Mouse (Mus musculus): ENCODE data around the gene Glipr1. TPM values are rescaled to one million over a fixed set of nuclear protein-coding genes. Genes with fewer than 3 reads are reported as not detected.
"Not testable (repeated sequence)": the region's sequence is repeated elsewhere in the genome, so short reads cannot be mapped to it uniquely, and the experiment has no call there.

Glipr1 gene
- total RNA-seq (2014; rRNA removed; ENCODE audit: low replicate concordance) (1.5 and 7.6 TPM in 2 replicates), polyA plus RNA-seq (2015; fragmentation: Nextera tagmentation; extraction: Ambion mirVana) (1.2 and 1.7 TPM in 2 replicates)

DNA sequence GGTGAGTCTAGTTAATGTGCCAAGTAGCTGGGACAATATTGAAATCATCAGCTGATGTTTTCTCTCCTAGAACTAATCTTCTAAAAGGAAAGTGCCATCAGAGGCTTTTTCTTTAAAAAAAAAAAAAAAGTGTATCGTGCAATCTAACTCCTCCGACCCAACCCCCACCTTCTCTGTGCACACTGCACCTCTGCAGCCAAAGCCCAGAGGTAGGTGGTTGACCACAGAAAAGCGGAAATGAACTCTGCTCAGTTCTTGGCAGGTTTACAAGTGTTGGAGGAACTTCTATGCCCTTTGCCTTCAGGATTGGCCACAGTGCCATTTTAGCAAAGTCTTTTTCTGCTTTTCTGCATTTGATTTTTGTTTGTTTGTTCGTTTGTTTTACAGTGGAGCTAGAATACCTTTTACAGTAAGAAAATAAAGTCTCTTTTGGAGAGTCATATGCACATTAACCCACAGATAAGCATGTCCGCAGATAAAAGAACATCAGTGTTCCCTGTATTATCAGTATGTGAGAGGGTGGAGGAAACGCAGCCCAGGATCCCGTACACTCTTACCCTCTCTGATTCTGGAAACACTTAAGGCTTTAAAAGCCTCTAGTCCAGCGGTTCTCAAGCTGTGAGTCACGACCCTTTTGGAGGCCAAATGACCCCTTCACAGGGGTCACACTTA lies at the start of gene Glipr1:
Glipr1 (minus strand) TSS at position 88 of the 672 bp plus-strand sequence.
- H3K4me2 ChIP-seq (ENCODE audit: low read depth, low read length): no peak within 1 kb of the TSS
- H3K4me1 ChIP-seq (ENCODE audit: control insufficient read depth, insufficient read depth): no peaks in the 10 kb centered on the region
- 35% methylated on average over 9 of the region's 9 CpGs for WGBS
- no peak within 1 kb of the TSS for H3K4me3 ChIP-seq (ENCODE audit: low read depth, low read length)
- DNase-seq (ENCODE audit: low spot score) (no peak), ATAC-seq (ENCODE audit: insufficient read depth, low read depth) (no peak)
- no peak within 1 kb of the TSS for H3K27ac ChIP-seq (ENCODE audit: low read depth)
- no peak within 1 kb of the TSS for H3K9ac ChIP-seq (replicated peaks; ENCODE audit: low read depth, low read length)
- H3K27me3 ChIP-seq (ENCODE audit: control insufficient read depth, insufficient read depth, low read length): no peaks in the 10 kb centered on the region
- H3K9me3 ChIP-seq (replicated peaks; ENCODE audit: control insufficient read depth, low read length): no peaks in the 10 kb centered on the region
- H3K36me3 ChIP-seq (replicated peaks; ENCODE audit: control insufficient read depth, insufficient read depth, low read length): no peaks in the 10 kb centered on the region
- TF ChIP-seq EP300 (IDR thresholded peaks at IDR 0.05; ENCODE audit: low read depth) (no peak), CTCF (IDR thresholded peaks at IDR 0.05; ENCODE audit: low read depth) (no peak)

GRCm38 (mm10) chr10:112051956-112052355 lies 49.5 kb upstream of the Glipr1 start:
- not testable (repeated sequence) for H3K4me2 ChIP-seq (ENCODE audit: low read depth, low read length); H3K4me3 ChIP-seq (ENCODE audit: low read depth, low read length); H3K9ac ChIP-seq (replicated peaks; ENCODE audit: low read depth, low read length); DNase-seq (ENCODE audit: low spot score); H3K4me1 ChIP-seq (ENCODE audit: control insufficient read depth, insufficient read depth); H3K27me3 ChIP-seq (ENCODE audit: control insufficient read depth, insufficient read depth, low read length); ATAC-seq (ENCODE audit: insufficient read depth, low read depth); H3K9me3 ChIP-seq (replicated peaks; ENCODE audit: control insufficient read depth, low read length); H3K36me3 ChIP-seq (replicated peaks; ENCODE audit: control insufficient read depth, insufficient read depth, low read length); H3K27ac ChIP-seq (ENCODE audit: low read depth)
- 60% methylated on average over 2 of the region's 2 CpGs for WGBS

GRCm38 (mm10) chr10:112051220-112051619 lies 48.8 kb upstream of the Glipr1 start:
- Histone ChIP-seq H3K36me3 (replicated peaks; ENCODE audit: control insufficient read depth, insufficient read depth, low read length) (no peaks in the 10 kb centered on the region), H3K4me3 (ENCODE audit: low read depth, low read length) (no peak overlapping the region), H3K9me3 (replicated peaks; ENCODE audit: control insufficient read depth, low read length) (no peaks in the 10 kb centered on the region), H3K27ac (ENCODE audit: low read depth) (no peak overlapping the region), H3K4me2 (ENCODE audit: low read depth, low read length) (no peak overlapping the region), H3K27me3 (ENCODE audit: control insufficient read depth, insufficient read depth, low read length) (no peaks in the 10 kb centered on the region), H3K9ac (replicated peaks; ENCODE audit: low read depth, low read length) (no peak overlapping the region), H3K4me1 (ENCODE audit: control insufficient read depth, insufficient read depth) (no peaks in the 10 kb centered on the region)
- TF ChIP-seq EP300 (IDR thresholded peaks at IDR 0.05; ENCODE audit: low read depth) (no peak), CTCF (IDR thresholded peaks at IDR 0.05; ENCODE audit: low read depth) (no peak)
- no peak for ATAC-seq (ENCODE audit: insufficient read depth, low read depth)
- DNase-seq (ENCODE audit: low spot score): no peak

- 48% methylated on average over 14 of the region's 14 CpGs for WGBS
- ATAC-seq (ENCODE audit: insufficient read depth, low read depth); H3K9me3 ChIP-seq (replicated peaks; ENCODE audit: control insufficient read depth, low read length): not testable (repeated sequence)
Observed at GRCm38 (mm10) chr10:112044283-112044682, 41.9 kb upstream of the Glipr1 start.

DNA sequence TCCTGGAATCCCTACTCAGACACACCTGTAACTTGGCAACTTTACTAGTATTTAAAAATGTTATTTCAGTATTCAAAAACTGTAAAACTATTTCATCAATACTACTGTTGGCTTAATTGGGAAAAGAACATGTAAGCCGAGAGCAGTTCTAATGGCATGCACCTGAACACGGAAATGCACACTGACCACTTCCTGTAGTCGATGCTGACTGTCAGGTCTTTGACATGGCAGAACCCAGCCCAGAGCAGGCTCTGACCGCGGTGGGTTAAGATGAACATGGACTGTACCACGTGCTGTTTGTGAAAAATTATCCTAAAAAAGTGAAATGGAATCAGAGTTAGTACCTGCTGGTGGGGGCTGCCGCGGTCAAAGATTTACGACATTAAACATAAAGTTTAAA lies 41.1 kb upstream of the Glipr1 start:
- DNase-seq (ENCODE audit: low spot score); H3K9ac ChIP-seq (replicated peaks; ENCODE audit: low read depth, low read length); H3K27ac ChIP-seq (ENCODE audit: low read depth); H3K4me2 ChIP-seq (ENCODE audit: low read depth, low read length); H3K9me3 ChIP-seq (replicated peaks; ENCODE audit: control insufficient read depth, low read length); H3K4me3 ChIP-seq (ENCODE audit: low read depth, low read length); ATAC-seq (ENCODE audit: insufficient read depth, low read depth); H3K4me1 ChIP-seq (ENCODE audit: control insufficient read depth, insufficient read depth); H3K27me3 ChIP-seq (ENCODE audit: control insufficient read depth, insufficient read depth, low read length); H3K36me3 ChIP-seq (replicated peaks; ENCODE audit: control insufficient read depth, insufficient read depth, low read length): not testable (repeated sequence)
- WGBS: 77% methylated on average over 9 of the region's 9 CpGs

More at GRCm38 (mm10) chr10:112044283-112044682, 41.9 kb upstream of the Glipr1 start:
- not testable (repeated sequence) for H3K36me3 ChIP-seq (replicated peaks; ENCODE audit: control insufficient read depth, insufficient read depth, low read length); H3K4me1 ChIP-seq (ENCODE audit: control insufficient read depth, insufficient read depth); H3K4me3 ChIP-seq (ENCODE audit: low read depth, low read length); DNase-seq (ENCODE audit: low spot score); H3K27ac ChIP-seq (ENCODE audit: low read depth); H3K4me2 ChIP-seq (ENCODE audit: low read depth, low read length); H3K27me3 ChIP-seq (ENCODE audit: control insufficient read depth, insufficient read depth, low read length); H3K9ac ChIP-seq (replicated peaks; ENCODE audit: low read depth, low read length)

DNA sequence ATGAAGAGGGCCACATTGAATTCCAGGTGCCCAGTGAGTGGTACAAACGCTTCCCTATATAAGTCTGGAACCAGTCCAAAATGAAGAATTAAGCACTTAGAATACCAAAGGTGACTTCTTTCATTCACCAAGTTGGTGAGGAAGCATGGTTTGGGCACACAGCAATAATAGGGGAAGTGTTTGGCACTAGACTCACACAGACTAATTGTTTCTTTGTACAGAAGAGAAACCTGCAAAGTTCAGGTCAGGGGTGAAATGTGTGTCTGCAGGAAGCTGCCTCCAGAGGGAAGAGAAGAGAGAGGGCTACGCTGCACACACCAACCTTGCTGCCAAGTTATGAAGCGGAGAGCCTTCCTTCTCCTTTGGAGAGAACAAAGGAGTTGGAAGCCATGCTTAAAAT lies 26.3 kb upstream of the Glipr1 start:
- DNase-seq (ENCODE audit: low spot score): not testable (repeated sequence)
- WGBS: 77% methylated on average over 3 of the region's 3 CpGs

More for the DNA sequence above, 26.3 kb upstream of the Glipr1 start:
- not testable (repeated sequence) for H3K27ac ChIP-seq (ENCODE audit: low read depth); H3K36me3 ChIP-seq (replicated peaks; ENCODE audit: control insufficient read depth, insufficient read depth, low read length); H3K9me3 ChIP-seq (replicated peaks; ENCODE audit: control insufficient read depth, low read length); H3K9ac ChIP-seq (replicated peaks; ENCODE audit: low read depth, low read length); H3K4me2 ChIP-seq (ENCODE audit: low read depth, low read length); H3K27me3 ChIP-seq (ENCODE audit: control insufficient read depth, insufficient read depth, low read length); H3K4me3 ChIP-seq (ENCODE audit: low read depth, low read length); ATAC-seq (ENCODE audit: insufficient read depth, low read depth); H3K4me1 ChIP-seq (ENCODE audit: control insufficient read depth, insufficient read depth)
